Mouse (Mus musculus): Measurements from ENCODE around the gene Rnf10.

Rnf10 gene

DNA sequence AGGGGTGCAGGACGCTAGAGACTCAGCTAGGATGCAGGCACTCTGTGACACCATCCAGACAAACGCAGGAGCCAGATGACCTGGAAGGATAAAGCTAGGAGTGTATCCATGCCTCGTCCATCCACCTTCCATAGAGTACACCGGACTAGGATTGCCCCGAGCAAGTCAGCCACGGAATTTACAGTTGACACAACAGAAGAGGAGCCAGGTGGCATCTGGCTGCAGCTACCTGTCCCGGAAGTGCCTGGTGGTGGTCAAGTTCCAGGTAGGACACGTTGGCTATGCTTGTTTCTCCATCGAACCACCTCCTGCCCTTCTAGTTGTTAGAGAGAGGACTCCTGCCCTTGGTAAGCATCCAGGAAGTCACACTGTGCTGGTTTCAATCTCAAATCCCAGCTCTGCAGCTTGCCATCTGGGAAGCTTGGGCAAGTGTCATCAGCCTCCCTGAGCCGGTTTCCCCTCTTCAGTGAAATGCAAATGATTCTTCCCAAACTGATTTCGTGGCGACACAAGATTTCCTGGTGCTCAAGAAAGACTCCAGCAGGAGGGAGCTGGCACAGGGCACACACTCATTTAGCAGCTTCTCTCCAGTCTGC lies 78.0 kb downstream of the Rnf10 start:
- no peak for DNase-seq (ENCODE audit: low spot score)

GRCm38 (mm10) chr5:115193669-115194625 lies 78.8 kb downstream of the Rnf10 start, which contains the start of gene Cabp1:
Cabp1 (minus strand) TSS chr5:115194381.
- DNase-seq (ENCODE audit: low spot score) = peak; percentile 59

DNA sequence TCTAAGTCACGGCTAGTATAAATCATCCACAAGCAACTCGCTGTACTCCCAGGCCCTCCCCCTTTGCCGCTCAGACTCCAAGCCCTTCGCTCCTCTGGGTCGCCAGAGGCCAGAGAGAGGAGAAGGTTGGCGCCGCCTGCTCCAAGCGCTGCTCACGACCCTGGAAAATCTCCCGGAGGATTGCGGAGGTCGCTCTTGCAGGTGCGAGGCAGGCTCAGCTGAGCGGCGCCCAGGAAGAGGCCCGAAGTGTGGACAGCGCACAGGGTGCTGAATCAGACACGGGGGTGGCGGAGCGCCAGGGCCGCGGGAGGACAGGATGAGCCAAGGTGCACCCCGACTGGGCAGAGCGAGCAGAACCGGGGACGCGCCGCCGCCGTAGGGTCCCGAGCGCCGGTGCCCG lies 79.5 kb downstream of the Rnf10 start:
- DNase-seq (ENCODE audit: low spot score) = peak; percentile 52

- DNase-seq (ENCODE audit: low spot score) = no peak
These were observed 79.9 kb downstream of the Rnf10 start for GRCm38 (mm10) chr5:115192828-115193195.

DNA sequence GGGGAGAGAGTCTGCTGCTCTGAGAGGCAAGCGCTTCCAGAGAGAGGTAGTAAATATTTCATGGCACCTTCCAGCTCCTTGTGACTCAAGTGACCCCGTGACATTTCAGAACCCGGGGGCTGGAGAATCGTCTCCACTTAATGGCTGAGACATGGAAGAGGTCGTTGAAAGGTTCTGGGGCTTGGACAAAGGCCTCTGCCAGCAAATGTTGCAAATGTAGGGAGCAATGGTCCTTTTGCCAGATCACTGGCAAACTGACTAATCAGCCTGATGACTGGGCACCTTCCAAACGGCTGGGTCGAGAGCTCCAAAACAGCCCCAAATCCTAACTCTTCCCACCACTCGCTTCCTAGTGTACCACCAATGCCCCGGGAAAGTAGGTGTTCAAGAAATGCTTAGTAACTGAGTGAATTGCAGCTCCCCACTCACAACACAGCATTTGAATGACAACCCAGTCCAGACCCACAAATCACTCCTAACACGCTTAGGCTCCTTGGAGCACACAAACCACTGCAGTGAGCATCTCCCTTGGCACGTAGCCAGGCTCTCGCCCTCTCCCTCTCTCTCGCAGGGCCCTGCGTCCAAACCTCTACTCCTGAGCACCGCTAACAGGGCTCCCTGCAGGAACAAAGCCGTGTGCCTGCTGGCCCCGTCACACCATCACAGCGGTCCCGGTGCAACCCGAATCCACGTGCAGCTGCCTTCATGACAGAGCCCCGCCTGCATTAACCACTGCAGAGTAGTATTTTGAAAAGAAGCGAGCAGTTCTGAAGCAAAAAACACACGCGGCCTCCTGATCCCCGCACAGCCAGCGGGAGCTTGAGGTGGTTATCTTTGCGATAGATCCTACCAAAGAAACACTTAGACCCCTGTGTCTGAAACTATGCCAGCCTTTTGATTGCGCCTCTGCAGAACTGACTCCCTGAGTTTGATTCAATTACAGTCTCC lies 80.5 kb downstream of the Rnf10 start:
- DNase-seq (ENCODE audit: low spot score) = no peak

Data from T-cell, adult 2 months (primary cell).